Mouse (Mus musculus): ENCODE data around the gene Ikzf1. TPM values are rescaled to one million over a fixed set of nuclear protein-coding genes. Genes with fewer than 3 reads are reported as not detected.

The Ikzf1 gene
- total RNA-seq, 2 experiments from 2014 or later: 9.3 to 9.9 TPM

GRCm38 (mm10) chr11:11766736-11767135 is 81.9 kb downstream of the Ikzf1 start:
- DNase-seq: no peak

DNA sequence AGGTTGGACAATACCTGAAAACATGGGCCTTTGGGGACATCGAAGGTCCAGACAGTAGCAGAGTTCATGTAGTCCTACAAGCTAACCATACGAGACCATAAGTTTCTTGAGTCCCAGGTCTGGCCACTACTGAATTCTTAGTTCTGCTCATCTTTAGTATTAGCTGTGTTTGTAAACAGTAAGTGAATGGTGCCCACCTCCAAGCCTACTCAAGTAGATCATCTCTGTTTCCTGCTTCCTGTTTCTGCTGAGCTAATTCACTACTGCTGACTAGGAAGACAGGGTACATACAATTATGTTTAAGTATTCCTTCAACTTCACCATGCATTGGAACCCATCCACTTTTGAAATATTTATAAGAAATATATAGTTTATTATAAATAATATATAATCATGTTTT is 83.3 kb downstream of the Ikzf1 start:
- no peak for DNase-seq

DNA sequence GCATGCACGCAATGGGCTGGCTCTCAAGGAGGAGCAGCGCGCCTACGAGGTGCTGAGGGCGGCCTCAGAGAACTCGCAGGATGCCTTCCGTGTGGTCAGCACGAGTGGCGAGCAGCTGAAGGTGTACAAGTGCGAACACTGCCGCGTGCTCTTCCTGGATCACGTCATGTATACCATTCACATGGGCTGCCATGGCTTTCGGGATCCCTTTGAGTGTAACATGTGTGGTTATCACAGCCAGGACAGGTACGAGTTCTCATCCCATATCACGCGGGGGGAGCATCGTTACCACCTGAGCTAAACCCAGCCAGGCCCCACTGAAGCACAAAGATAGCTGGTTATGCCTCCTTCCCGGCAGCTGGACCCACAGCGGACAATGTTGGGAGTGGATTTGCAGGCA is 84.5 kb downstream of the Ikzf1 start:
- DNase-seq: no peak

- no peak for DNase-seq
Observed at GRCm38 (mm10) chr11:11770691-11771090, 85.9 kb downstream of the Ikzf1 start.

GRCm38 (mm10) chr11:11772196-11772595 is 87.4 kb downstream of the Ikzf1 start:
- no peak for DNase-seq

DNA sequence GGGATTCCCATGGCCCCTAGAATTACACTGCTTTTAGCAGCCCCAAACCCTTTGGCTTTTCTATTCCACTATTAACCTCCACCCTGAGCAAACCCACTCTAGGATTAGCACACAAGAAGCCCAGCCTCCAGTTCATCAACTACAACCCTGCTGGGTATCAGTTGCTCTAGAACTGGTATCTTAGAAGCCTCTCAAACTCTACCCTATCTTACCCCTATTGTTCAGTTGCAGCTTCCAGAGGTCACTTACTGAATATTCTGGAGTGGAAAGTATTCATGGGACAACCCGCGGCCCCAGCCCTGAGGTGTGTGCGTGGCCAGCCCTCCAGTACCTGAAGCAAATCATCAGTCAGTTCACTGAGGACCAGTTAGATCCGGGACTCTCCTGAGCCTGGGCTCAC is 89.6 kb downstream of the Ikzf1 start:
- DNase-seq: no peak

- no peak for DNase-seq
Observed at GRCm38 (mm10) chr11:11774893-11775292, 90.1 kb downstream of the Ikzf1 start.

DNA sequence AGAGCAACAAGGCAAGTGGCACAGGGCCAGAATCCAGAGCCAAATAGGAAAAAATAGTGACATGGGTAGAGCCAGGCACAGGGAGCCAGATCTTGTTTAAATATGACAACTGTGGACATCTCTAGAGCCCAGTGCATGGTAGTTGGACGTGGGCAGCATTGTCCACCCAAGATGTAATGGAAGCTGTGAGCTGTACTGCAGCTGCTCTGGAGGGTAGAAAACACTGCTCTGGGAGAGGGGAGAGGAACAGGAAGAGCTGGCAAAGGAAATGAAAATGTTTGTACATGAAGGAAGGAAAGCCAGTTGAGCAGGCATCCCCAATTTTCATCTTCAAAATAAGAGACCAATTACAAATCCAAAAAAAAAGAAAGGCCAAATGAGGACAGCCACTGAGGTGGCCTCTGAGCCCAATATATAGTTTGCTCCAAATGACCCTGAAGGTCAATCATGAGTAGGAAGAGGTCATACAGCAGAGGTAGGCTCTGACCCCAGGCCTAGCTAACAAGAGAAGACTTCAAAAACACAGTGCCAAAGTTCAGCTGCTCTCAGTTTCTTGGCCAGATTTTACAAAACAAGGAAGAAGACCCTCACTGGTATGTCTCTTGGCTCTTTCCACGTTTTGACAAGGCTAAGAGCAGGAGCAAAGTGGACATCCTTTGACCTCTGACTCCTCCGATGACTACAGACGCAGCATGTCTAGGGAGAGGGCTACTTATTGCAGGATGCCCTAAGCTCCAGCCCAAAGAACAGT is 91.4 kb downstream of the Ikzf1 start:
- DNase-seq: peak; percentile 36

DNA sequence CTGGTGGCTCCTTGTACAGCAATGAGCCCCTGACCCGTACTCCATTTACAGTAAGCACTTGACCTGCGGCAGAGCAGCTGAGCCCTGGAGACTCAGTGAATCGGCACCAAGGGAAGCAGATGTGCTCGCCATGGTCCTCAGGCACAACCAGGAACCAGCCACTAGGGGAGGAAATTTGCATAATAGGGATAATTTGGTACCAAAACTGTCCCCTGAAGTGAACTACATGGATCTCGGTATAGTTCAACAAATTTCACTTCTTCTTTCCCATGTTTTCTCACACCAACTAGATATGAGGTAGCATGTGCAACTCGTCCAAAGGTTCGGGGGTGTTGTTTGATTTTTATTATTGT is 92.0 kb downstream of the Ikzf1 start:
- DNase-seq: no peak

- DNase-seq: no peak
Observed at GRCm38 (mm10) chr11:11777246-11777645, 92.4 kb downstream of the Ikzf1 start.

- DNase-seq: no peak
Observed at GRCm38 (mm10) chr11:11777796-11778195, 93.0 kb downstream of the Ikzf1 start.

DNA sequence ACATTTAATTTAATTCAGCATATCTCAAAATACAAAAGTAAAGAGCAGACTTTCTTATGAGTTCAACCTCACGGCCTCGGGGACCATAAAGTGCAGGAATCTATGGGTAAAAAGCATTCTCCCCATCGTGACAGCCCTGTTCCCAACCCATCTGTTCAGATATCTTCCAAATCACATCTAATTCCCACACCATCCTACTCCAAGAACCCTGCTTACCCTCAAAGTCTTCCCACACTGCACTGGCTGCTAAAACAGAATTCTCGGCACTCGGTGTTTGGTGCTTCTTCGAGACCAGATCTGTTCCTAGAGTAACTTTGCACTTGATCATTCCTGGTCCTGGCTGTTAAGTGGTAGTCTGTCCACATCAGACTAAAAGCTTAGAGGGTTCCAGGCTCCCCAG is 93.5 kb downstream of the Ikzf1 start:
- no peak for DNase-seq

DNA sequence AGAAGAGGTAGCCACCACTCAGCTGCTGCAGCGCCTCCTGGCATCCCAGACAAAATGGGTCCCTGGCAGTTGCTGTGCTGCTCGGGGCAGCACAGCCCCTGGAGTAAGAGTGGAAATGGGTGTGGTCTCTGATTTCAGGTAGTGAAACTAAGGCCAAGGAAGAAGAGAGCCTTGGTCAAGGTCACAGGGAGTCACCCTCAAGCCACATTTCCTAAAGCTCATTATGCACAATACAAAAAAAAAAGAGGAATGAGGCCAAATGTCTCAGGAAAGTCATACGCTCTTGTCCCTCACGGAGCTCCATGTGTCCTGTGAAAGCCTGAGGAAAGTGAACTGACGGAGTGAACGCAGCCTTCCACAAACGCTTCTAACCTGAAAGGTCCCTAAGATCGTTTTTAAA is 96.9 kb downstream of the Ikzf1 start:
- DNase-seq: no peak

- peak; percentile 19 for DNase-seq
Observed at GRCm38 (mm10) chr11:11785457-11785856, 100.7 kb downstream of the Ikzf1 start.

GRCm38 (mm10) chr11:11788521-11788974 is 103.7 kb downstream of the Ikzf1 start:
- DNase-seq: peak; percentile 87

DNA sequence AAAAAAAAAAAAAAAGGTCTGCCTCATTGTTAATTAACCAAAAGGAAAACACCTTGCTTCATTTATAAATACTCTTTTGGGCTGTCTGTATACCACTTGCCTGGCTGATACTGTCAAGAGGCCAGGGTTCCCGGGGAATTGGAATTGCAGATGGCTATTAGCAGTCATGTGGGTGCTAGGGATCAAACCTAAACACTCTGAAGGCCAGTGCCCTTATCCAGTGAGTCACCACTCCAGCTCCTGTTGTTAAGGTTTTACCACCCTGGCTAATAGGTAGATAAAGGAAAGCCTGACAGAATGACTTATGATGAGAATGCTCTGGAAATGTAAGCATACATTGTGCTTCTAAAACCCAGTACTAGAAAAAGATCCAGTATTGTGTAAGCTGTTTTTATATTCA is 109.8 kb downstream of the Ikzf1 start:
- no peak for DNase-seq

DNA sequence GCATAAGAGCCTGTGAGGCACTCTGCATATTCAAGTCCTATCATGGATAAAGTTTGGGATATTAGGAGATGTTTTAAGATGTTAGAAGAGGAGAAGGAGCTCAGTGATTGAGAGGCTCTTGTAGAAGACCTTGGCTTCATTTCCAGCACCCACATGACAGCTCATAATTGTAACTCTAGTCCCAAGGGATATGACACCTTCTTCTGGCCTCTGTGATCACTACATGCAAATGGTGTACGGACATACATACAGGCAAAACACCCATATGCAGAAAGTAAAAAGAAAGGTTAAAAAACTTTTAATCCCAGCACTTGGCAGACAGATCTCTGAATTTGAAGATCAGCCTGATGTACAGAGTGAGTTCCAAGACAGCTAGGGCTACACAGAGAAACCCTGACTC is 113.9 kb downstream of the Ikzf1 start:
- DNase-seq: no peak

GRCm38 (mm10) chr11:11800304-11800703 is 115.5 kb downstream of the Ikzf1 start:
- DNase-seq: no peak

DNA sequence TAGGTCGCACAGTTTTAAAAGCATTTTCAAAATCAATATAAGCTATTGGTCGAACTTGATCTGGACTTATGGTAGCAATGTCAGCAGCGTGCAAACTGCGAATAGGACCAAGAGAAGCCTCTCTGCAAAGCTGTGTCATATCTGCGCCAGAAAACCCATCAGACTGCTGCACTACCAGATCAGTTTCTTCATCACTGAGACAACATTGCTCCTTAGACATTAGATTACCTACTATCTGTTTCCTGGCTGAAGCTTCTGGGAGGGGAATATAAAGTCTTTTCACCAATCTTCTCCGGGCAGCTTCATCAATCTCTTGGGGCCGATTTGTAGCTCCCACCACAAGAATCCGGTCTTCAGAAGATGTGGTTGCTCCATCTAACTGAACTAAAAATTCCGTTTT is 116.3 kb downstream of the Ikzf1 start:
- DNase-seq: no peak

DNA sequence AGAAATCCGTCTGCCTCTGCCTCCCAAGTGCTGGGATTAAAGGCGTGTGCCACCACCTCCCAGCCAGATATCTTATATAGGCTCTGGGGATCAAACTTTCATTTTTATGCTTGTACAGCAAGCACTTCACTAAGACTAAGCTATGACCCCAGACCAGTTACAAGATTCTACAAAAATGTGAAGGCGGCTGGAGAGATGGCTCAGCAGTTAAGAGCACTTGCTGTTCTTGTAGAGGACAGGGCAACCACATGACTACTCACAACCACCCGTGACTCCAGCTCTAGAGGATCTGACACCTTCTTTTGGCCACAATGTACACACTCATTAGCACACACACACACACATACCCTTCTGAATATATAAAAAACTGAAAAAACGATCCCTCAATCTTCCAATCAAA is 119.6 kb downstream of the Ikzf1 start:
- DNase-seq: no peak

GRCm38 (mm10) chr11:11805951-11806350 is 121.1 kb downstream of the Ikzf1 start:
- DNase-seq: peak; percentile 41

GRCm38 (mm10) chr11:11808035-11808819 is 123.4 kb downstream of the Ikzf1 start:
- no peak for DNase-seq

GRCm38 (mm10) chr11:11808820-11809403 is 124.1 kb downstream of the Ikzf1 start, which contains the start of gene Fignl1:
Gene Fignl1, minus strand, starts transcription at chr11:11808962.
- DNase-seq: peak; percentile 98

All from adrenal gland, postnatal 10 days (tissue).